ENCODE assay signal across 8 mouse cellular contexts in genomic region chr16:3871815-3872214, GRCm38 (mm10). TPM values are rescaled to one million over a fixed set of nuclear protein-coding genes. Genes with fewer than 3 reads are reported as not detected.
A peak's percentile ranks its signal among the peaks of the same experiment; 100 is the strongest.
DNase-seq lines count a peak whose midpoint lies in the region; ATAC-seq and TF ChIP-seq lines count a peak whose summit lies in the region.

No protein-coding gene starts in this region.

- peak overlapping the region; percentile 81 for H3K4me2 ChIP-seq in forebrain, embryonic 15.5 days (replicated peaks)
- H3K4me2 ChIP-seq in liver, postnatal 0 days (ENCODE audit: low read depth, low read length): peak overlapping the region; percentile 84

- H3K4me3 ChIP-seq in gastrocnemius, adult 2 months: peak overlapping the region; percentile 82
- no peak overlapping the region for H3K4me3 ChIP-seq in C2C12 (ENCODE audit: insufficient read depth, poor library complexity, severe bottlenecking)
- H3K4me3 ChIP-seq in forebrain, embryonic 15.5 days: peak overlapping the region; percentile 65
- H3K4me3 ChIP-seq in liver, postnatal 0 days (ENCODE audit: low read depth, low read length): peak overlapping the region; percentile 54

- no peak for DNase-seq in gastrocnemius, adult 2 months
- DNase-seq in gastrocnemius, postnatal 4 days (ENCODE audit: low spot score in 2 of 2): no peak
- DNase-seq in liver, postnatal 0 days: no peak
- DNase-seq in urinary bladder, adult 2 months (ENCODE audit: low spot score): no peak
- no peak for DNase-seq in MN1 (ENCODE audit: low spot score)
- no peak for DNase-seq in adrenal gland, postnatal 4 days (ENCODE audit: low spot score in 2 of 2)

- no peak for TF ChIP-seq EP300 in liver, postnatal 0 days (IDR thresholded peaks at IDR 0.05; ENCODE audit: low read depth)

- peak overlapping the region; percentile 86 for H3K27ac ChIP-seq in gastrocnemius, adult 2 months
- peak overlapping the region; percentile 8 for H3K27ac ChIP-seq in forebrain, embryonic 15.5 days (replicated peaks)
- H3K27ac ChIP-seq in liver, postnatal 0 days (ENCODE audit: low read depth): peak overlapping the region; percentile 69

- intact Hi-C loops in gastrocnemius, adult 2 months (cut with DNase I): no loop called here

- under 1% methylated on average over 16 of the region's 16 CpGs for WGBS in forebrain, embryonic 15.5 days
- 2% methylated on average over 16 of the region's 16 CpGs for WGBS in liver, postnatal 0 days (ENCODE audit: insufficient replicate concordance)

- no peaks in the 10 kb centered on the region for H3K79me2 ChIP-seq in C2C12 (ENCODE audit: control insufficient read depth, insufficient read depth)

- peaks cover 13% of the 10 kb centered on the region for H3K36me3 ChIP-seq in C2C12 (ENCODE audit: control insufficient read depth, insufficient read depth)
- peaks cover 11% of the 10 kb centered on the region; the same call in 1 of the 2 replicates for H3K36me3 ChIP-seq in forebrain, embryonic 15.5 days
- H3K36me3 ChIP-seq in liver, postnatal 0 days (replicated peaks; ENCODE audit: insufficient read depth, low read length): peaks cover 7% of the 10 kb centered on the region; the same call in 1 of the 2 replicates

- no peaks in the 10 kb centered on the region for H3K27me3 ChIP-seq in C2C12 (ENCODE audit: control insufficient read depth, insufficient read depth, insufficient read length)
- no peaks in the 10 kb centered on the region for H3K27me3 ChIP-seq in forebrain, embryonic 15.5 days
- no peaks in the 10 kb centered on the region for H3K27me3 ChIP-seq in liver, postnatal 0 days (ENCODE audit: insufficient read depth, low read length)

- H3K4me1 ChIP-seq in forebrain, embryonic 15.5 days: peaks cover 16% of the 10 kb centered on the region
- H3K4me1 ChIP-seq in liver, postnatal 0 days (ENCODE audit: insufficient read depth): peaks cover 8% of the 10 kb centered on the region

- no peak; the same call in 1 of the 2 replicates for ATAC-seq in forebrain, embryonic 15.5 days (replicated peaks)
- ATAC-seq in liver, postnatal 0 days: peak; percentile 18; the same call in 1 of the 2 replicates

- peak overlapping the region; percentile 67 for H3K9ac ChIP-seq in forebrain, embryonic 15.5 days (replicated peaks)
- H3K9ac ChIP-seq in liver, postnatal 0 days (replicated peaks): peak overlapping the region; percentile 66

- no peak for TF ChIP-seq CTCF in gastrocnemius, adult 2 months (IDR thresholded peaks at IDR 0.05)
- TF ChIP-seq CTCF in C2C12 (IDR thresholded peaks at IDR 0.05; ENCODE audit: control insufficient read depth, insufficient read depth, insufficient read length): no peak
- no peak for TF ChIP-seq CTCF in liver, postnatal 0 days (IDR thresholded peaks at IDR 0.05; ENCODE audit: low read depth)

- H3K9me3 ChIP-seq in forebrain, embryonic 15.5 days: no peaks in the 10 kb centered on the region
- no peaks in the 10 kb centered on the region for H3K9me3 ChIP-seq in liver, postnatal 0 days (ENCODE audit: low read length)

- no peaks in the 10 kb centered on the region for H3K79me3 ChIP-seq in C2C12 (ENCODE audit: low read depth)

- peak overlapping the region; percentile 48 for H3ac ChIP-seq in C2C12 (ENCODE audit: control insufficient read depth, insufficient read length, low read depth)

TF ChIP-seq in C2C12, 6 proteins besides CTCF, POLR2A, EP300 and RAD21:
- no peak for TF ChIP-seq USF1 (IDR thresholded peaks at IDR 0.05; ENCODE audit: low read depth)
- TF ChIP-seq MYOG (IDR thresholded peaks at IDR 0.05; ENCODE audit: control insufficient read depth, extremely low read depth, insufficient read length): no peak
- TF ChIP-seq MYOD1 (IDR thresholded peaks at IDR 0.05; ENCODE audit: control insufficient read depth, insufficient read length, low read depth): no peak
- no peak for TF ChIP-seq CEBPB (IDR thresholded peaks at IDR 0.05; ENCODE audit: low read depth)
- TF ChIP-seq FOSL1 (IDR thresholded peaks at IDR 0.05; ENCODE audit: insufficient read depth, low read length, poor library complexity, severe bottlenecking): no peak
- TF ChIP-seq MAX (IDR thresholded peaks at IDR 0.05): no peak

RNA-seq across cellular contexts. Expression of gene Naa60, which starts 0.4 kb away (rescaled TPM):
- 10 to 100 TPM; 29.7 to 45.7 TPM for total RNA-seq in gastrocnemius, adult 2 months (2021)
- 10 to 100 TPM; 37.3 to 43.1 TPM for total RNA-seq in gastrocnemius, postnatal 4 days (2021)
- 27.1 TPM for polyA plus RNA-seq in C2C12 (2012; fragmentation: generic; extraction: Trizol)
- polyA plus RNA-seq in forebrain, embryonic 15.5 days (2015; fragmentation: Nextera tagmentation; extraction: Ambion mirVana): 81.2 and 82.1 TPM in 2 replicates
- 33.2 and 33.9 TPM in 2 replicates for polyA plus RNA-seq in liver, postnatal 0 days (2015; fragmentation: Nextera tagmentation; extraction: Ambion mirVana)
- polyA plus RNA-seq in urinary bladder, adult 2 months (2012; rRNA removed): 54.1 and 60.6 TPM in 2 replicates
- total RNA-seq in adrenal gland, postnatal 4 days (2021): 10 to 100 TPM; 71.6 to 77.2 TPM

RNA-seq across cellular contexts. Expression of gene Zfp597, which starts 12.5 kb away (rescaled TPM):
- total RNA-seq in gastrocnemius, adult 2 months (2021): 1 to 10 TPM; 6.3 to 6.6 TPM
- 10 to 100 TPM; 10.6 to 11.9 TPM for total RNA-seq in gastrocnemius, postnatal 4 days (2021)
- polyA plus RNA-seq in C2C12 (2012; fragmentation: generic; extraction: Trizol): 1.1 TPM
- 11.7 and 12.8 TPM in 2 replicates for polyA plus RNA-seq in forebrain, embryonic 15.5 days (2015; fragmentation: Nextera tagmentation; extraction: Ambion mirVana)
- 1.8 and 2.7 TPM in 2 replicates for polyA plus RNA-seq in liver, postnatal 0 days (2015; fragmentation: Nextera tagmentation; extraction: Ambion mirVana)
- polyA plus RNA-seq in urinary bladder, adult 2 months (2012; rRNA removed): 7.3 and 7.8 TPM in 2 replicates
- total RNA-seq in adrenal gland, postnatal 4 days (2021): 10 to 100 TPM; 19.4 to 24.5 TPM

RNA-seq across cellular contexts. Expression of gene Gm20695, which starts 12.6 kb away (rescaled TPM):
- under 1 TPM in 1 of 2 experiments, not detected in 1; 0.31 TPM for total RNA-seq in gastrocnemius, adult 2 months (2021)
- under 1 TPM; 0.36 to 0.44 TPM for total RNA-seq in gastrocnemius, postnatal 4 days (2021)
- polyA plus RNA-seq in C2C12 (2012; fragmentation: generic; extraction: Trizol): 0.22 TPM
- 1.6 and 4.7 TPM in 2 replicates for polyA plus RNA-seq in forebrain, embryonic 15.5 days (2015; fragmentation: Nextera tagmentation; extraction: Ambion mirVana)
- polyA plus RNA-seq in liver, postnatal 0 days (2015; fragmentation: Nextera tagmentation; extraction: Ambion mirVana): 3.4 and 3.9 TPM in 2 replicates
- 0.25 and 0.62 TPM in 2 replicates for polyA plus RNA-seq in urinary bladder, adult 2 months (2012; rRNA removed)
- 1 to 10 TPM; 1.0 to 1.5 TPM for total RNA-seq in adrenal gland, postnatal 4 days (2021)

RNA-seq across cellular contexts. Expression of gene Zfp174, which starts 24.7 kb away (rescaled TPM):
- total RNA-seq in gastrocnemius, adult 2 months (2021): 1 to 10 TPM; 1.5 to 1.7 TPM
- total RNA-seq in gastrocnemius, postnatal 4 days (2021): 1 to 10 TPM; 1.7 to 1.9 TPM
- polyA plus RNA-seq in C2C12 (2012; fragmentation: generic; extraction: Trizol): 0.18 TPM
- 2.6 TPM in 2 replicates for polyA plus RNA-seq in forebrain, embryonic 15.5 days (2015; fragmentation: Nextera tagmentation; extraction: Ambion mirVana)
- 0.57 and 0.70 TPM in 2 replicates for polyA plus RNA-seq in liver, postnatal 0 days (2015; fragmentation: Nextera tagmentation; extraction: Ambion mirVana)
- 2.7 and 3.0 TPM in 2 replicates for polyA plus RNA-seq in urinary bladder, adult 2 months (2012; rRNA removed)
- total RNA-seq in adrenal gland, postnatal 4 days (2021): 10 to 100 TPM; 24.7 to 27.1 TPM

RNA-seq across cellular contexts. Expression of gene 1700037C18Rik, which starts 36.7 kb away (rescaled TPM):
- total RNA-seq in gastrocnemius, adult 2 months (2021): 1 to 10 TPM; 1.9 to 2.0 TPM
- 1 to 10 TPM; 3.1 to 5.6 TPM for total RNA-seq in gastrocnemius, postnatal 4 days (2021)
- polyA plus RNA-seq in C2C12 (2012; fragmentation: generic; extraction: Trizol): 5.9 TPM
- 12.9 and 14.9 TPM in 2 replicates for polyA plus RNA-seq in forebrain, embryonic 15.5 days (2015; fragmentation: Nextera tagmentation; extraction: Ambion mirVana)
- 1.9 and 2.4 TPM in 2 replicates for polyA plus RNA-seq in liver, postnatal 0 days (2015; fragmentation: Nextera tagmentation; extraction: Ambion mirVana)
- 5.8 and 7.0 TPM in 2 replicates for polyA plus RNA-seq in urinary bladder, adult 2 months (2012; rRNA removed)
- total RNA-seq in adrenal gland, postnatal 4 days (2021): 1 to 10 TPM; 4.7 to 4.8 TPM

Comparison
In these comparisons a context has a peak if more than half of its experiments do, and no peak if none do; other contexts are left out.
1. H3K27ac ChIP-seq: peak in every context shown above with its lines; median percentile 86 in gastrocnemius, adult 2 months; 69 in liver, postnatal 0 days; 8 in forebrain, embryonic 15.5 days.